Mouse (Mus musculus) layer of hippocampus, postnatal 10 days (tissue): ENCODE results near the gene Adk. TPM values are rescaled to one million over a fixed set of nuclear protein-coding genes. Genes with fewer than 3 reads are reported as not detected.

Experiments
- DNase-seq, 2 experiments: peaks; one replicate each; pipeline ENCODE4 v3.0.0; 2021; ENCODE audit warnings: low spot score in 2 of 2
- total RNA-seq, 2 experiments: library from RNA; stranded (reverse); gene quantifications; 2 replicates each; pipeline ENCODE4 v1.2.3; 2021

Gene Adk
- total RNA-seq, 2 experiments from 2014 or later = 70.3 to 70.6 TPM

DNA sequence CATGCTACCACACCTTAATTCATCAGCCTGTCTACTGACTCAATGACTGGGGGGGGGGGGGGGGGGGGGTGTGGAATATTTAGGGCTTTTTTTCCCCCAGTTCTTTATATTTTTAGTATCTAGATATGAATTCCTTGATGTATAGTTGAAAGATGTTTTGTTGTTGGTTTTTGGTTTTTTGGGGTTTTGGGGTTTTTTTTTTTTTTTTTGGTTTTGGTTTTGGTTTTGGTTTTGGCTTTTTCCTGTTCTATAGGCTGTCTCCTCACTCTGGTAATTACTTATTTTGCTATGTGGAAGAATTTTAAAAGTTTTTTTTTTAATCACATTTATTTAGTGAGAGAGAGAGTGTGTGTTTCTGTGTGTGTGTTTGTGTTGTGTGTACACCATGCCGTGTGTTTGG, 282.5 kb downstream of the Adk start:
- no peak for DNase-seq

- no peak for DNase-seq
Observed at GRCm38 (mm10) chr14:21335691-21336314, 283.4 kb downstream of the Adk start.

GRCm38 (mm10) chr14:21337948-21338347, 285.6 kb downstream of the Adk start:
- no peak for DNase-seq

DNA sequence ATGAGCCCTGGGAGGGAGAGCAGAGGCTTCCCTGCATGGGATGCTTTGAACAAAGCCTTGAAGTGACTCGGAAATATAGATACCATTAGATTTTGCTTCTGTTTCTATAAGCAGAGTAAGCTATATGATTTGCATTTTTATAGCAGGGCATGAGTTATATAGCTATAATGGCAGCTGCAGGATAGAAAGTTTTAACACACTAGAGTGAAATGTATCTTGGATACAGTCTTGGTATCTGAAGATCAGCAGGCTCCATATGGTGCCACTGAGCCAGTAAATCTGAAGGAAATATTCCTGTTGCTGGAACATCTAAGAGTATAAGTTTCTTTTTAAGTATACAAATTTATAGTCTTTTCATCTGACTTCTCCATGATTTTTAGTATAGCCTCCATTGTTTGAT, 288.8 kb downstream of the Adk start:
- no peak for DNase-seq

- no peak for DNase-seq
Observed at GRCm38 (mm10) chr14:21342984-21343383, 290.6 kb downstream of the Adk start.

DNA sequence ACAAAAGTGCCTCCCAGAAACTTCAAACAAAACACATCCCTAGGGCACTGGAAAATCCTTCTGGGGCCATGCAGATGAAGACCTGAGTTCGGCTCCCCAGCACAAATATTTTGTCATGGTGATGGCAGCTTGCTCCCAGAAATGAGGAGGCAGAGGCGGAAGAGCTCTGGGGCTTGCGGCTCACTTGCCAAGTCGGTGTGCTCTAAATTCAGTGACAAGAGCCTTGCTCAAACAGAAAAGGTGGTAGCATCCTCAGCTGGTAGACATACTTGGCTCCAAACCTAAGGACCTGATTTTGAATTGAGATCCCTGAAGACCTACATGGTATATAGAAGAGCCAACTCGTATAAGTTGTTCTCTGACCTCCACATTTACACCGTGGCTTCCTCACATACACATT, 292.5 kb downstream of the Adk start:
- DNase-seq = no peak

- no peak for DNase-seq
Observed at GRCm38 (mm10) chr14:21348611-21349260, 296.4 kb downstream of the Adk start.

DNA sequence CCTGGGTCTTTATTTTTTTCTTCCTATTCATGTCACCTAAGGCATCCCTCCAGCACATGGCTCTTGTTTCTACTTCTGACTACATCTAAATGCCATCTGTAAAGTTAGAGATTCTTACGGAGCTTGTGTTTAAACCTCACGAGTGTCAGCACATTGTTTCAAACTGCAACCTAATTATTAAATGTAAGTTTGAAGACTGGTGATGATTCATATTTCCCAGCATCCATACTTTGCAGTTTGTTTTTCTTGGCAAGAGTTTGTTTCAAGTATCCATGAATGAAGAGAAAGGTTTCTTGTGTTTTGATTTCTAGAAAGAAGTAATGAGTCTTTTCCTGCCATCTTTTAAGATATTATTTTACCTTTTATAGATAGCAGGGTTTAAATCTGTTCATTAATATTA, 299.3 kb downstream of the Adk start:
- DNase-seq = no peak

- no peak for DNase-seq
Observed at GRCm38 (mm10) chr14:21356286-21356685, 303.9 kb downstream of the Adk start.

GRCm38 (mm10) chr14:21359207-21359895, 307.0 kb downstream of the Adk start:
- DNase-seq = no peak

- DNase-seq = no peak
Observed at GRCm38 (mm10) chr14:21359896-21360525, 307.6 kb downstream of the Adk start.

DNA sequence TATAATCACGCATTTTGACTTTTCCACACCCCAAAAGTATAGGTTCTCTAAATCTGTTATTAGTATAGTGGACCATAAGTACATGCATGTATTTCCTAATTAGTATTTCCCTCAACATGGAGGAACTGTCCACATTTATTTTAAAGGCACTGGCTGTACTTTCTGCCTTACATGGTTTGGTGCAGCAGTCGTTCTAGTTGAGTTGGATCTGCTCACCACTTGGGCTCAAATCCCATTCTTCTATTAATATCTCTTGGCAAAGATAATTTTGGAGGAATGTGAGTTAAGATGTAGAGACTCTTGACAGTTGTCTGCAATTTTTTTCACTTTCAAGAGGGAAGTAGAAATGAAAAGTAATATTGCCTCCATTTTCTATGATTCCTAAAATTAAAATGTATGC, 314.7 kb downstream of the Adk start:
- no peak for DNase-seq

DNA sequence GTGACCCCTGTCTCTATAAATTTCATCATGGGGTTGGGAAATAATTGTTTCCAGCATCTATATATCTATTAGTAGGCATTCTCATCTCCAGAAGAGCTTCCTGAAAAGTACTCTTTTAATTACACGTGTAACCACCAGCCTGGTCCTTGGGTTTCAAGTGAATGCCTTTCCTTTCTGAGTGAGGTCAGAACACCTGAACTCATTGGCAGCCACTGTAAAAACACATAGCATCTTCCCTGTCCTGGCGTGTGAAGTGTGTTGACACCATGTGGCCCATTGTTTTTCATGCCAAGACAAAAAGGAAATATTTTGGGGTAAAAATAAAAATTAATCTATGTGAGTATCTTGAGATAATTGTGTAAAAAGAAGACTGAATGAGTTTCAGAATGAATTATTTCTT, 316.2 kb downstream of the Adk start:
- DNase-seq = no peak

- DNase-seq = peak; percentile 79 to 81
Observed at GRCm38 (mm10) chr14:21369127-21369526, 316.8 kb downstream of the Adk start.

- no peak for DNase-seq
Observed at GRCm38 (mm10) chr14:21371946-21372345, 319.6 kb downstream of the Adk start.

DNA sequence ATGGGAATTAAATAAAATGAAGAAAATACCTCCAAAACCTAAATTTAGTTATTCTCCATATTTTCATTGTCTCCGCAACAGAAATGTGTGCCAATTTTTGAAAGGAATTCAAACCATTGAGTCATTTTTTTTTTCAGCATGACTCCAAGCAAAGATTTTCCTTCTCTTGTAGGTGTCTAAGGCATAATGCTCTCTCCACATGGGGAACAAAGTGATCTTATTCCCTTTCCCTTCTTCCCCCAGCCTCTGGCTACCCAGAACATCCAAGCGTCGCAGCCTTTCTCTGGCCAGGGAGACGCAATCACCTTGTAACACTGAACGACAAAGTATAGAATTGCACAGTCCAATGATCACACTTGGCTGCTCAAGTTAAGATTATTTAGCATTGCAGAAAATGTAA, 320.3 kb downstream of the Adk start:
- DNase-seq = no peak

GRCm38 (mm10) chr14:21383701-21384428, 331.5 kb downstream of the Adk start:
- DNase-seq = no peak

DNA sequence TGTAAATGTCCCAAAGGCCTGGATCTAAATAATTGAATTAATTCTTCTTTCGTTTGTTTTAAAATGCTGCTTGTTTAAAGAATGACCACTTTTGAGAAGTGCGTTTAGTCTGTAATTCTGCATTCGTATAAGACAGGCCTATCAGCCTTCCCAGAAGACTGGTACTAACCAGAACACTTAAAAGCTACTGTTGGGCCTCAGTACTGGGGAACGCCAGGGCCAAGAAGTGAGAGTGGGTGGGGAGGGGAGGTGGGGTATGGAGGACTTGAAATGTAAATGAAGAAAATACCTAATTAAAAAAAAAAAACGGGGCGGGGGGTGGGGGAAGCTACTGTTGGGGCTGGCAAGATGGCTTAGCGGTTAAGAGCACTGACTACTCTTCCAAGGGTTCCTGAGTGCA, 347.1 kb downstream of the Adk start:
- DNase-seq = no peak

DNA sequence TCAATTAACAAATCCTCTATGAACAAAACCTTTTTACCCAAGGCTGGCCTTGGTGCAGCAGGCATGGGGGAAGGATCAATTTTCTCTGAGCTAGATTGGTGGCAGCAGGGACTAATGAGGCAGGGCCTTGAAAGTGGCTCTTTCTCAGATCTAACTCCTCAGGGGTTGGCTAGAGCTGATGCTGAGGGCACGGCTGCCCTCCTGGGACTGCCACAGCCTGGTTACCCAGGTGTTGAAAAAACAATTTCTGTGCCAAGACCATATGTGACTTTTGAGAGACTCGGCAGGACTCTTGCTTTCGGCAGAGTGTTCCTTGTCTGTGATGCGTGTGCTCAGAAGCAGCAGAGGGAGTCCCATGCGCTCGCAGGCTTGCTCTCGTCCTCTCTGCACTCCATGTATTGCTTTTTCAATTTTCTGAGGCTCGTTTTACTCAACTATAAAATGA, 349.8 kb downstream of the Adk start:
- DNase-seq = peak in 1 of 2 experiments; percentile 17

DNA sequence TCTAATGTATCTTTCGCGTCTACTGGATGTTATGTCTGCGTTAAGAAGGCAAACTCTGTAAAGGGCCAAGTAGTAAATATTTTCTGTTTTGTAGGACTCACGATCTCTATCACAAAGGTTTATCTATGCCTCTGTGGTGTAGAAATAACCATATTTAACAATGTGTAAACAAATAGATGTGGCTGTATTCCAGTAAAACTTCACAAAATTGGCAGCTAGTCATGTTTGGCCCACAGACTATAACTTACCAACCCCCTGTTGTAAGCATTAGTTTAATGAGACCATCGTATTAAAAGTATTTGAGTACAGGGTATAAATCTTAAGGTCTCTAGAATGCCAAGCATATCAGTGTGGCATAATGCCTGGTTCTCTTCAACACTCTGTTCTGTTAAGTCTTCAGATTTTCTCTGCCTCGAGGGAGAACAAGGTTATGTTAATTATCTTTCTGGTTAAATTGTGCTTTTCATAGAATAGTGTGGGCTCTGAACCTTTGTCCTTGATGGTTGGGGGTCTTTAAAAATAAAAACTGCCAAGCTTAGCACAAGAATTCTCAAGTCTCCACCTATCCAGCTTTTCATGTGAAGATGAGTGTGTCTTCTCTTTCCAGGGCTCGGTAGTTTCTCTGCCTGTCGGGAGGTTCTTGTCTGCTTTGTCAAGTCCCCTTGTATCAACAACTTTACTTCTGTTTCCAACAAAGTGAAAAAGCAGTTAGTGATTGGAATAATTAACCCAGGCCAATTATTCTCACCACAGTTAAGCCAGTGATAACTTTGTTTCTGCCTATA, 350.4 kb downstream of the Adk start:
- DNase-seq = no peak

- DNase-seq = no peak
Observed at GRCm38 (mm10) chr14:21406946-21407345, 354.6 kb downstream of the Adk start.
